Mouse (Mus musculus) testis, adult 2 months (tissue): ENCODE measurements around the gene Ppa2.

Source experiments
- CTCF ChIP-seq: fragments of 200-500 bp; IDR thresholded peaks from 2 replicates; pipeline ENCODE4 v1.5.1; 2012; ENCODE audit warnings: low read depth, mild to moderate bottlenecking, inconsistent platforms, low read length, moderate library complexity; ENCODE audit not compliant: control insufficient read depth, insufficient read depth, insufficient replicate concordance
- POLR2A ChIP-seq: fragments of 200-500 bp; IDR thresholded peaks from 2 replicates; pipeline ENCODE4 v1.6.1; 2012; ENCODE audit warnings: low read depth, mild to moderate bottlenecking, inconsistent platforms, low read length, moderate library complexity; ENCODE audit not compliant: control insufficient read depth

DNA sequence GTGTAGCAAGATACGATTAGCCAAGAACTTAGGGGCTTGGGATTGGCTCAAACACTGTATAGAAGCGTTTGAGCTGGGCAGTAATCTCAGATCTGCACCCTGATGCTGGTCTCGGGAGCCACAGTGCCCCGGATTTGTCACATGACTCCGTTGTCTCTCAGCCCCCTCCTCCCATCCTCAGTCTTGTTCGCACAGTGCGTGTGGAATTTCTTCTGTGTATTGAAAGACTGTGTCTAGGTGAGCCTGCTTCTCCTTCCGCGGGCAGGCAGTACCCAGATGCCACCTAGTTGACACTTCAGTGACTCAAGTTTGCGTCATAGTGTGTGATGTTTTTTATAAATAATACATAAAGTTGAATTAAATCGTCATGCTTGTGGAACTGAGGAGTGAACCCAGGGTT lies 71.6 kb downstream of the Ppa2 start:
- TF ChIP-seq CTCF (no peak), POLR2A (no peak)
